Mouse (Mus musculus) heart, adult 2 months (tissue): Measurements from ENCODE around the gene Chst13. TPM values are rescaled to one million over a fixed set of nuclear protein-coding genes. Genes with fewer than 3 reads are reported as not detected.

Experiments
- DNase-seq, 2 experiments: peaks; one replicate each; pipeline ENCODE4 v3.0.0; 2021
- H3K27ac ChIP-seq: fragments of 200-600 bp; 2 replicates; pipeline ENCODE4 v1.8.1; 2022
- H3K27me3 ChIP-seq: fragments of 200-500 bp; 2 replicates; pipeline ENCODE4 v1.6.1; 2012; ENCODE audit warnings: mild to moderate bottlenecking, low read length, inconsistent platforms, mixed read lengths; ENCODE audit not compliant: control insufficient read depth, insufficient read depth
- H3K36me3 ChIP-seq: fragments of 200-500 bp; 2 replicates; pipeline ENCODE4 v1.6.1; 2012; ENCODE audit warnings: low read length, inconsistent platforms; ENCODE audit not compliant: control insufficient read depth, insufficient read depth
- H3K4me1 ChIP-seq: fragments of 200-500 bp; 2 replicates; pipeline ENCODE4 v1.6.1; 2011; ENCODE audit warnings: low read length; ENCODE audit not compliant: control insufficient read depth, insufficient read depth
- H3K4me3 ChIP-seq: fragments of 200-600 bp; 2 replicates; pipeline ENCODE4 v1.8.1; 2022
- H3K79me2 ChIP-seq: fragments of 200-500 bp; replicated peaks from 2 replicates; pipeline ENCODE4 v1.6.1; 2012; ENCODE audit warnings: mild to moderate bottlenecking, inconsistent platforms, low read length, moderate library complexity, mixed read lengths; ENCODE audit not compliant: control insufficient read depth, insufficient read depth
- H3K9ac ChIP-seq: fragments of 200-500 bp; 2 replicates; pipeline ENCODE4 v1.6.1; 2012; ENCODE audit warnings: low read depth, mild to moderate bottlenecking, control low read depth, inconsistent platforms, low read length, mixed read lengths
- CTCF ChIP-seq: fragments of 200-600 bp; IDR thresholded peaks from 2 replicates; pipeline ENCODE4 v1.8.1; 2022; ENCODE audit warnings: antibody characterized with exemption, mild to moderate bottlenecking, moderate library complexity
- EP300 ChIP-seq: fragments of 200-500 bp; IDR thresholded peaks from 2 replicates; pipeline ENCODE4 v1.6.1; 2011; ENCODE audit warnings: low read depth, low read length, control low read depth; ENCODE audit not compliant: insufficient read depth
- POLR2A ChIP-seq: fragments of 200-500 bp; IDR thresholded peaks from 2 replicates; pipeline ENCODE4 v1.6.1; 2011; ENCODE audit warnings: mild to moderate bottlenecking, low read depth, low read length, control low read depth; ENCODE audit not compliant: insufficient read depth
- WGBS: fragments of 180-500 bp; shearing (Covaris S2); methylation state at CpG from one replicate; pipeline ENCODE4 v1.1.7; 2018; 5-methylcytosine and 5-hydroxymethylcytosine counted together
- intact Hi-C: fragments of 180-260 bp; cut with DNase I; formaldehyde crosslinking; loops from one replicate; pipeline ENCODE4 v1.15.1; 2025
- polyA plus RNA-seq: library from polyadenylated mRNA; depleted of rRNA; stranded (reverse); fragments of >200 nt; gene quantifications from 2 replicates; pipeline ENCODE4 v1.2.3, GENCODE M21; 2012
- total RNA-seq, 2 experiments: library from RNA; stranded (reverse); gene quantifications; 2 replicates each; pipeline ENCODE4 v1.2.3; 2021

Chst13 gene
- total and polyA plus RNA-seq, 3 experiments: 0.12 TPM; not detected in 2

GRCm38 (mm10) chr6:90360922-90361614, 36.1 kb upstream of the Chst13 start:
- intact Hi-C loops: no loop called here
- no peak for DNase-seq
- no peak overlapping the region for H3K9ac ChIP-seq
- no peaks in the 10 kb centered on the region for H3K36me3 ChIP-seq
- TF ChIP-seq EP300 (no peak), CTCF (no peak), POLR2A (no peak)
- WGBS: 82% methylated on average over 6 of the region's 6 CpGs
- peaks cover 4% of the 10 kb centered on the region for H3K4me1 ChIP-seq
- no peaks in the 10 kb centered on the region for H3K27me3 ChIP-seq
- H3K4me3 ChIP-seq: no peak overlapping the region
- H3K79me2 ChIP-seq: no peaks in the 10 kb centered on the region
- H3K27ac ChIP-seq: peak overlapping the region; percentile 67

GRCm38 (mm10) chr6:90360024-90360781, 35.2 kb upstream of the Chst13 start:
- Histone ChIP-seq H3K4me1 (peaks cover 4% of the 10 kb centered on the region), H3K27ac (peak overlapping the region; percentile 67), H3K4me3 (no peak overlapping the region), H3K27me3 (no peaks in the 10 kb centered on the region), H3K9ac (no peak overlapping the region), H3K36me3 (no peaks in the 10 kb centered on the region), H3K79me2 (no peaks in the 10 kb centered on the region)
- DNase-seq: peak; percentile 63 to 73
- 14% methylated on average over 7 of the region's 7 CpGs for WGBS
- intact Hi-C loops: no loop called here
- TF ChIP-seq CTCF (no peak), POLR2A (no peak), EP300 (no peak)

- no peaks in the 10 kb centered on the region for H3K27me3 ChIP-seq
- 66% methylated on average over 2 of the region's 2 CpGs for WGBS
- DNase-seq: no peak
- H3K27ac ChIP-seq: no peak overlapping the region
- no peak overlapping the region for H3K4me3 ChIP-seq
- H3K4me1 ChIP-seq: peaks cover 4% of the 10 kb centered on the region
- no peak for TF ChIP-seq EP300
- TF ChIP-seq POLR2A: no peak
- TF ChIP-seq CTCF: no peak
- intact Hi-C loops: no loop called here
- H3K9ac ChIP-seq: no peak overlapping the region
- no peaks in the 10 kb centered on the region for H3K79me2 ChIP-seq
- H3K36me3 ChIP-seq: no peaks in the 10 kb centered on the region
These were observed 34.5 kb upstream of the Chst13 start for GRCm38 (mm10) chr6:90359445-90359844.

- Histone ChIP-seq H3K9ac (no peak overlapping the region), H3K27ac (no peak overlapping the region), H3K4me3 (no peak overlapping the region), H3K27me3 (no peaks in the 10 kb centered on the region), H3K79me2 (no peaks in the 10 kb centered on the region), H3K36me3 (no peaks in the 10 kb centered on the region), H3K4me1 (peaks cover 4% of the 10 kb centered on the region)
- intact Hi-C loops: no loop called here
- no peak for DNase-seq
- 60% methylated on average over 5 of the region's 5 CpGs for WGBS
- no peak for TF ChIP-seq EP300
- TF ChIP-seq CTCF: no peak
- TF ChIP-seq POLR2A: no peak
These were observed 33.2 kb upstream of the Chst13 start for GRCm38 (mm10) chr6:90358142-90358541.

- Histone ChIP-seq H3K9ac (no peak overlapping the region), H3K27me3 (no peaks in the 10 kb centered on the region), H3K27ac (no peak overlapping the region), H3K36me3 (no peaks in the 10 kb centered on the region), H3K79me2 (no peaks in the 10 kb centered on the region), H3K4me3 (no peak overlapping the region), H3K4me1 (no peaks in the 10 kb centered on the region)
- intact Hi-C loops: no loop called here
- 62% methylated on average over 2 of the region's 2 CpGs for WGBS
- TF ChIP-seq CTCF: no peak
- no peak for TF ChIP-seq EP300
- TF ChIP-seq POLR2A: no peak
- DNase-seq: no peak
These were observed 25.0 kb upstream of the Chst13 start for GRCm38 (mm10) chr6:90350011-90350410.

- intact Hi-C loops: no loop called here
- no peak overlapping the region for H3K27ac ChIP-seq
- 52% methylated on average over 4 of the region's 4 CpGs for WGBS
- no peak overlapping the region for H3K4me3 ChIP-seq
- no peaks in the 10 kb centered on the region for H3K36me3 ChIP-seq
- no peaks in the 10 kb centered on the region for H3K27me3 ChIP-seq
- DNase-seq: no peak
- H3K79me2 ChIP-seq: no peaks in the 10 kb centered on the region
- H3K4me1 ChIP-seq: no peaks in the 10 kb centered on the region
- H3K9ac ChIP-seq: no peak overlapping the region
- TF ChIP-seq POLR2A: no peak
- TF ChIP-seq CTCF: no peak
- TF ChIP-seq EP300: no peak
These were observed 23.5 kb upstream of the Chst13 start for GRCm38 (mm10) chr6:90348500-90348899.
